Mouse (Mus musculus) liver, adult 2 months (tissue): ENCODE data around the gene Ndufs8. TPM values are rescaled to one million over a fixed set of nuclear protein-coding genes. Genes with fewer than 3 reads are reported as not detected.
A peak's percentile ranks its signal among the peaks of the same experiment; 100 is the strongest.

Experiments used
- DNase-seq: peaks from one replicate; pipeline ENCODE4 v3.0.0-alpha.2; 2011; ENCODE audit warnings: low read depth, low spot score; ENCODE audit errors: extremely low read depth
- H3K27ac ChIP-seq: fragments of 200-500 bp; replicated peaks from 2 replicates; pipeline ENCODE4 v1.5.1; 2012; ENCODE audit warnings: low read depth, mild to moderate bottlenecking, control low read depth, inconsistent platforms, low read length; ENCODE audit not compliant: insufficient read depth
- H3K27me3 ChIP-seq: fragments of 200-500 bp; 2 replicates; pipeline ENCODE4 v1.6.1; 2012; ENCODE audit warnings: mild to moderate bottlenecking, moderate library complexity, low read length, inconsistent platforms; ENCODE audit not compliant: control insufficient read depth, insufficient read depth
- H3K36me3 ChIP-seq: fragments of 200-500 bp; 2 replicates; pipeline ENCODE4 v1.6.1; 2012; ENCODE audit warnings: low read length, inconsistent platforms; ENCODE audit not compliant: control insufficient read depth, insufficient read depth
- H3K4me1 ChIP-seq: fragments of 200-500 bp; 2 replicates; pipeline ENCODE4 v1.6.1; 2011; ENCODE audit warnings: low read length; ENCODE audit not compliant: control insufficient read depth, insufficient read depth
- H3K4me3 ChIP-seq: fragments of 200-500 bp; 2 replicates; pipeline ENCODE4 v1.5.1; 2011; ENCODE audit warnings: low read depth, mild to moderate bottlenecking, control low read depth, low read length, moderate library complexity; ENCODE audit not compliant: insufficient read depth
- H3K79me2 ChIP-seq: fragments of 200-500 bp; 2 replicates; pipeline ENCODE4 v1.6.1; 2012; ENCODE audit warnings: inconsistent platforms, mild to moderate bottlenecking, low read length, moderate library complexity; ENCODE audit not compliant: control insufficient read depth, insufficient read depth
- H3K9ac ChIP-seq: fragments of 200-500 bp; 2 replicates; pipeline ENCODE4 v1.6.1; 2012; ENCODE audit warnings: low read depth, mild to moderate bottlenecking, control low read depth, inconsistent platforms, low read length
- CTCF ChIP-seq: fragments of 200-500 bp; IDR thresholded peaks from 2 replicates; pipeline ENCODE4 v1.5.1; 2011; ENCODE audit warnings: low read depth, low read length, control low read depth
- POLR2A ChIP-seq: fragments of 200-500 bp; IDR thresholded peaks from 2 replicates; pipeline ENCODE4 v1.6.1; 2011; ENCODE audit warnings: low read length, control low read depth; ENCODE audit not compliant: insufficient read depth; ENCODE audit errors: extremely low read depth
- WGBS: fragments of 180-500 bp; shearing (Covaris S2); methylation state at CpG from one replicate; pipeline ENCODE4 v1.1.7; 2018; 5-methylcytosine and 5-hydroxymethylcytosine counted together
- polyA plus RNA-seq: library from polyadenylated mRNA; depleted of rRNA; stranded (reverse); fragments of >200 nt; gene quantifications from 2 replicates; pipeline ENCODE4 v1.2.3, GENCODE M21; 2012; rRNA removed
- total RNA-seq: library from RNA; depleted of rRNA; stranded (reverse); fragments of >200 nt; gene quantifications from 2 replicates; pipeline ENCODE4 v1.2.3, GENCODE M21; 2014; rRNA removed

The Ndufs8 gene
- total and polyA plus RNA-seq, 2 experiments, result 213 to 266 TPM

DNA sequence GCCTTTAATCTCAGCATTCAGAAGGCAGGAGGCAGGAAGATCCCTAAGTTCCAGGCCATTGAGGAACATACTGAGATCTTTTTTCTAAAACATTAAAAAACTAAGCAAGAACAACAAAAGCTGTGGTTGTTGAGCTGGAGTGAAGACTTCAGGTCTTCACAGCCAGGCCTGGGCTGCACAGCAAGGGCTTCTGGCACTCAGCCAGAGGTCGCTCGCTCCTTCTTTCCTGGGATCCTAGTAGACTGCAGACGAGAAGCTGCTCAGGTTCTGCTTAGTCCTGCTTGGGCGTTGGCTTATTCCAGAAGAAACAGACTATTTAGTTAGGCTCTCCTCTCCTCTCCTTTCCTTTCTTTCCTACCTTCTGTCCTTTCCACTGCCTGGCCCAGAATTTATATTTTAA lies 40.2 kb downstream of the Ndufs8 start:
- H3K4me3 ChIP-seq, result no peak overlapping the region
- peaks cover 7% of the 10 kb centered on the region for H3K4me1 ChIP-seq
- TF ChIP-seq POLR2A, result no peak
- H3K79me2 ChIP-seq, result peaks cover 27% of the 10 kb centered on the region; the same call in 1 of the 2 replicates
- H3K27me3 ChIP-seq, result no peaks in the 10 kb centered on the region
- no peak overlapping the region for H3K9ac ChIP-seq
- WGBS, result 37% methylated on average over 4 of the region's 4 CpGs
- H3K36me3 ChIP-seq, result peaks cover 11% of the 10 kb centered on the region
- no peak for DNase-seq
- no peak overlapping the region for H3K27ac ChIP-seq

DNA sequence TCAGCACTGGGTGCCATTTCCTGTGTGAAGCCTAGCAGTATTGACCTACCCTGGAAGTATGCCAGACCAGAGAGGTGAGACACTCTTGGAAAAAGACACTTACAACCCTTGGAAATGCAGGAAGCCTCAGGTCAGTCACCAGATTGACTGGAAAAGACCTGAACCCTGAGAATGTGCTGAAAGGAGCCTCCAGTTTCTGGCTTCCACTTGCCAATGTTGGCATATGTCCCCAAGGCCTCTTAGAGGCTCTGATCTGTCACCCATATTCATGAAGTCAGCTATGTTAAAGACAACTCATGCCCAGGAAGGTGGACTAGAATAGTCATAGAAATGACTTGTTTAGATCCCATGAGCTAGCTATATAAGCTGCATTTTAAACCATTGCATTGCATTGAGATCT lies 41.1 kb downstream of the Ndufs8 start:
- Histone ChIP-seq H3K27me3 (no peaks in the 10 kb centered on the region), H3K4me3 (no peak overlapping the region), H3K36me3 (peaks cover 7% of the 10 kb centered on the region), H3K79me2 (peaks cover 25% of the 10 kb centered on the region; the same call in 1 of the 2 replicates), H3K9ac (no peak overlapping the region), H3K27ac (no peak overlapping the region), H3K4me1 (peaks cover 7% of the 10 kb centered on the region)
- DNase-seq, result no peak
- no peak for TF ChIP-seq POLR2A
- no peak for TF ChIP-seq CTCF

DNA sequence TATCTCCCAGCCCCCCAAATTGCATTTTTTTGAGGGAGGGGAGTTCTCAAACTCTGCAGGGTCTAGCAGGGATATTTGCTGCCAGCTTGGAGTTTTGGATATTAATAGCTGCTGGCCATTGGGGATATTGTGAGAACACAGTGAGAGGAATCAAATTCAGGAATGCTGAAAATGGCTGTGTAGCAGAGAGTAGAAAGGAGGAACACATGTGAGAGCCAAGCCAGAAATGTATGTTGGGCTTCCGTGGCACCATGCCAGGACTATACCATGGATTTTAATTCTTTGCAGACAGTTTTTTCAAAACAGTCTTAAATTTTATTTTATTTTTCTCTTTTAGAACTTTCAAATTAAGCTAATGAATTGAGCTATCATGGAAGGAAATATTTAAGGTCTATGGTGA lies 44.3 kb downstream of the Ndufs8 start:
- no peak for DNase-seq
- H3K36me3 ChIP-seq, result peaks cover 10% of the 10 kb centered on the region
- H3K4me1 ChIP-seq, result peaks cover 7% of the 10 kb centered on the region
- H3K27ac ChIP-seq, result no peak overlapping the region
- no peak overlapping the region for H3K9ac ChIP-seq
- H3K79me2 ChIP-seq, result peaks cover 22% of the 10 kb centered on the region; the same call in 1 of the 2 replicates
- H3K4me3 ChIP-seq, result no peak overlapping the region
- no peak for TF ChIP-seq POLR2A
- no peak for TF ChIP-seq CTCF
- WGBS, result 85% methylated on average over 1 of the region's 1 CpGs
- no peaks in the 10 kb centered on the region for H3K27me3 ChIP-seq

DNA sequence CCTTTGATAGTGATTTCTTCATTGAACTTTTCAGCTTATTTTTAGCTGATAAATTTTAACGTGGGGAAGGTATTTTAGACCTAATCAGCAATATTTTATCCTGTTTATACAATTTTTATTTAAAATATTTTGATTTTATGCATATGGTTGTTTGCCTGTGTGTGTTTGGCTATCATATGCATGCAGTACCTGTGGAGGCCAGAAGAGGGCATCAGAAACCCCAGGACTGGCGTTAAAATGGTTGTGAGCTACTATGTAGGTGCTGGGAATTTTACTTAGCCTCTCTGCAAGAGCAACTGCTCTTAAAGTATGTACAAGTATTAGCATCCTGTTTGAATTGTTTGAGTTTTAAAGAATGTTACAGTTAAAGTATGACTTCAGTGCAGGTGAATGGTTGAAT lies 47.6 kb downstream of the Ndufs8 start:
- Histone ChIP-seq H3K4me3 (no peak overlapping the region), H3K27ac (no peak overlapping the region), H3K9ac (no peak overlapping the region), H3K27me3 (no peaks in the 10 kb centered on the region), H3K4me1 (peaks cover 10% of the 10 kb centered on the region), H3K79me2 (peaks cover 22% of the 10 kb centered on the region; the same call in 1 of the 2 replicates), H3K36me3 (peaks cover 10% of the 10 kb centered on the region)
- 50% methylated on average over 2 of the region's 2 CpGs for WGBS
- peak; percentile 36; the same call in 1 of the 2 replicates for TF ChIP-seq CTCF
- TF ChIP-seq POLR2A, result no peak
- no peak for DNase-seq

DNA sequence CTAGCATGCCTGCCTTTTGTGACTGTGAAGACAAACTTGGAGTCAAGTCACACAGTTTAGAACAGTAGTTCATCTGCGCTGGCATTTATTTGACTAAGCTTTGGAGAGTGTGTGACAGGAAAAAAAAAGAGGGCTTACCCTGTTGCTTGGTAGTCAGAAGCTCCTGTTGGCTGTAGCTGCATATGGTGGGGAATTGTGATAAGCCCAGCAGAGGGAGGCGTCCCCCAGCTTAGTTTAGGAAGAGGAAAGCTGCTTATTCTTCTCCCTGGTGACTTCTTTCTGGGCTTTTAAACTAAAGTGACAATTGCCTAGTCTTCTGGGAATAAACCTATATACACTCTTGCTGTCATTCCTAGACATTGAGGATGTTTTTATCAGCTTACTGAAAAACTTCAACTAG lies 49.9 kb downstream of the Ndufs8 start:
- H3K9ac ChIP-seq, result no peak overlapping the region
- no peak for DNase-seq
- no peak overlapping the region for H3K4me3 ChIP-seq
- peaks cover 13% of the 10 kb centered on the region for H3K4me1 ChIP-seq
- peaks cover 10% of the 10 kb centered on the region for H3K36me3 ChIP-seq
- peaks cover 27% of the 10 kb centered on the region; the same call in 1 of the 2 replicates for H3K79me2 ChIP-seq
- H3K27me3 ChIP-seq, result no peaks in the 10 kb centered on the region
- TF ChIP-seq CTCF, result no peak
- no peak for TF ChIP-seq POLR2A
- no peak overlapping the region for H3K27ac ChIP-seq
- WGBS, result 37% methylated on average over 2 of the region's 2 CpGs

Other genes with a start within 250 kb of the Ndufs8 start
- 14.1 and 23.2 TPM in 2 replicates for gene Lrp5, start 226.2 kb downstream of the Ndufs8 start, total RNA-seq
- gene Lrp5, start 226.2 kb downstream of the Ndufs8 start, polyA plus RNA-seq, result 32.6 and 42.4 TPM in 2 replicates
- gene 1810055G02Rik, start 204.5 kb downstream of the Ndufs8 start, total RNA-seq, result 10.6 and 20.1 TPM in 2 replicates
- gene 1810055G02Rik, start 204.5 kb downstream of the Ndufs8 start, polyA plus RNA-seq, result 18.4 and 26.9 TPM in 2 replicates
- 25.4 and 30.4 TPM in 2 replicates for gene Kmt5b, start 145.4 kb downstream of the Ndufs8 start, total RNA-seq
- 5.6 and 6.7 TPM in 2 replicates for gene Kmt5b, start 145.4 kb downstream of the Ndufs8 start, polyA plus RNA-seq
- 11.9 and 26.0 TPM in 2 replicates for gene Chka, start 61.0 kb downstream of the Ndufs8 start, total RNA-seq
- 56.7 and 62.0 TPM in 2 replicates for gene Chka, start 61.0 kb downstream of the Ndufs8 start, polyA plus RNA-seq
- gene Tcirg1, start 5.6 kb downstream of the Ndufs8 start, total RNA-seq, result 34.3 and 35.6 TPM in 2 replicates
- 76.3 and 123 TPM in 2 replicates for gene Tcirg1, start 5.6 kb downstream of the Ndufs8 start, polyA plus RNA-seq
- gene Aldh3b1, start 17.0 kb upstream of the Ndufs8 start, total RNA-seq, result 2.9 and 3.3 TPM in 2 replicates
- gene Aldh3b1, start 17.0 kb upstream of the Ndufs8 start, polyA plus RNA-seq, result 1.9 and 4.0 TPM in 2 replicates
- gene Unc93b1, start 22.4 kb upstream of the Ndufs8 start, total RNA-seq, result 41.1 and 41.5 TPM in 2 replicates
- 68.9 and 102 TPM in 2 replicates for gene Unc93b1, start 22.4 kb upstream of the Ndufs8 start, polyA plus RNA-seq
- gene Aldh3b3, start 45.9 kb upstream of the Ndufs8 start, total RNA-seq, result 0.74 and 1.7 TPM in 2 replicates
- gene Aldh3b3, start 45.9 kb upstream of the Ndufs8 start, polyA plus RNA-seq, result 6.4 and 7.7 TPM in 2 replicates
- not detected in 2 replicates for gene Aldh3b2, start 59.6 kb upstream of the Ndufs8 start, total RNA-seq
- gene Aldh3b2, start 59.6 kb upstream of the Ndufs8 start, polyA plus RNA-seq, result 0.16 and 0.48 TPM in 2 replicates
- gene Acy3, start 73.8 kb upstream of the Ndufs8 start, total RNA-seq, result 44.3 and 49.8 TPM in 2 replicates
- gene Acy3, start 73.8 kb upstream of the Ndufs8 start, polyA plus RNA-seq, result 232 and 326 TPM in 2 replicates
- not detected in 2 replicates for gene Tbx10, start 80.0 kb upstream of the Ndufs8 start, total RNA-seq
- gene Tbx10, start 80.0 kb upstream of the Ndufs8 start, polyA plus RNA-seq, result not detected in 2 replicates
- 30.1 and 36.0 TPM in 2 replicates for gene Nudt8, start 87.8 kb upstream of the Ndufs8 start, total RNA-seq
- gene Nudt8, start 87.8 kb upstream of the Ndufs8 start, polyA plus RNA-seq, result 13.4 and 18.5 TPM in 2 replicates
- 0.54 and 0.92 TPM in 2 replicates for gene Gm49405, start 87.9 kb upstream of the Ndufs8 start, total RNA-seq
- 0.72 and 1.1 TPM in 2 replicates for gene Gm49405, start 87.9 kb upstream of the Ndufs8 start, polyA plus RNA-seq
- 0.74 and 0.87 TPM in 2 replicates for gene Doc2g, start 90.5 kb upstream of the Ndufs8 start, total RNA-seq
- gene Doc2g, start 90.5 kb upstream of the Ndufs8 start, polyA plus RNA-seq, result 2.3 and 4.9 TPM in 2 replicates
- 189 and 197 TPM in 2 replicates for gene Ndufv1, start 100.0 kb upstream of the Ndufs8 start, total RNA-seq
- 239 and 251 TPM in 2 replicates for gene Ndufv1, start 100.0 kb upstream of the Ndufs8 start, polyA plus RNA-seq
- 456 and 810 TPM in 2 replicates for gene Gstp1, start 125.2 kb upstream of the Ndufs8 start, total RNA-seq
- gene Gstp1, start 125.2 kb upstream of the Ndufs8 start, polyA plus RNA-seq, result 965 and 1,374 TPM in 2 replicates
- 4.1 and 7.9 TPM in 2 replicates for gene Gstp2, start 133.2 kb upstream of the Ndufs8 start, total RNA-seq
- gene Gstp2, start 133.2 kb upstream of the Ndufs8 start, polyA plus RNA-seq, result 4.4 and 9.2 TPM in 2 replicates
- 21.5 and 28.1 TPM in 2 replicates for gene Gstp3, start 146.8 kb upstream of the Ndufs8 start, total RNA-seq
- gene Gstp3, start 146.8 kb upstream of the Ndufs8 start, polyA plus RNA-seq, result 54.3 and 66.1 TPM in 2 replicates
- 0.13 and 0.37 TPM in 2 replicates for gene Cabp2, start 168.8 kb upstream of the Ndufs8 start, total RNA-seq
- gene Cabp2, start 168.8 kb upstream of the Ndufs8 start, polyA plus RNA-seq, result 0.27 and 0.70 TPM in 2 replicates
- gene Cdk2ap2, start 184.4 kb upstream of the Ndufs8 start, total RNA-seq, result 33.9 and 44.0 TPM in 2 replicates
- 185 and 198 TPM in 2 replicates for gene Cdk2ap2, start 184.4 kb upstream of the Ndufs8 start, polyA plus RNA-seq
- gene Pitpnm1, start 187.2 kb upstream of the Ndufs8 start, total RNA-seq, result 1.7 and 4.9 TPM in 2 replicates
- gene Pitpnm1, start 187.2 kb upstream of the Ndufs8 start, polyA plus RNA-seq, result 8.1 and 14.2 TPM in 2 replicates
- gene Aip, start 213.1 kb upstream of the Ndufs8 start, total RNA-seq, result 16.5 and 20.1 TPM in 2 replicates
- 30.0 and 33.5 TPM in 2 replicates for gene Aip, start 213.1 kb upstream of the Ndufs8 start, polyA plus RNA-seq
- not detected in 2 replicates for gene Gpr152, start 227.0 kb upstream of the Ndufs8 start, total RNA-seq
- gene Gpr152, start 227.0 kb upstream of the Ndufs8 start, polyA plus RNA-seq, result 0.02 TPM in 2 replicates
- gene Cabp4, start 231.3 kb upstream of the Ndufs8 start, total RNA-seq, result 0.37 TPM in 1 of 2 replicates, not detected in the other
- not detected in 2 replicates for gene Cabp4, start 231.3 kb upstream of the Ndufs8 start, polyA plus RNA-seq
- gene Coro1b, start 235.8 kb upstream of the Ndufs8 start, total RNA-seq, result 66.1 and 72.6 TPM in 2 replicates
- gene Coro1b, start 235.8 kb upstream of the Ndufs8 start, polyA plus RNA-seq, result 109 and 114 TPM in 2 replicates
- 1.7 and 4.1 TPM in 2 replicates for gene Ptprcap, start 240.8 kb upstream of the Ndufs8 start, total RNA-seq
- gene Ptprcap, start 240.8 kb upstream of the Ndufs8 start, polyA plus RNA-seq, result 6.9 and 8.2 TPM in 2 replicates